Comparison of ENCODE assay signal across 23 mouse cellular contexts in the genomic region with DNA sequence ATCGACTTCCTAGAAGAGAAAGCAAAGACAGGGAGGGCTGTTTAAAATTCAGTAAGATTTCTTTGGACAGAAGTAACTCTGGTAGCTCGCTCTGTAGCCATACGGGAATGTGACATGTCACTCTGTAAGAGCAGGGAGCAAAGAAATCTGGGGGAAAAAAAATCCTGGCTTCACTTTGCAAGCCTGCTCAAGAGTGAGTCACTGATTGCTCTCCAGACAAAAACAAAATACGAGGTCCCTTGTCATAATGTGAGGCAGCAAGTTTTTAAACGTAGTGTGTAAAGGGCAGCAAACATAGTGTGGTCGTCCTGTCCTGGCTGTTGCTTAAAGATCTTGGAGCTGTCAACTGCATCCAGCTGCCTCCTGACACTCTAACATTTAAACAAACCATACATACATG.
A peak's percentile ranks its signal among the peaks of the same experiment; 100 is the strongest.
DNase-seq lines count a peak whose midpoint lies in the region; ATAC-seq and TF ChIP-seq lines count a peak whose summit lies in the region.
"Had no signal": no experiment of that assay in that cellular context is flagged by ENCODE, and none has a peak within 500 bp of the region (broad histone marks: within the 10 kb centered on the region; RNA-seq: fewer than 3 reads in every experiment).

No protein-coding gene starts in this region.

- no peaks in the 10 kb centered on the region for H3K4me1 ChIP-seq in kidney, postnatal 0 days (replicated peaks; ENCODE audit: insufficient read depth, low read length)
- peaks cover 4% of the 10 kb centered on the region for H3K4me1 ChIP-seq in forebrain, embryonic 13.5 days
- H3K4me1 ChIP-seq in liver, embryonic 12.5 days: no peaks in the 10 kb centered on the region
- H3K4me1 ChIP-seq: heart, embryonic 10.5 days had no signal

- no peak for ATAC-seq in kidney, postnatal 0 days (replicated peaks; ENCODE audit: low FRiP score, low read depth)
- ATAC-seq in forebrain, embryonic 13.5 days: no peak
- ATAC-seq in liver, embryonic 12.5 days: no peak
- ATAC-seq: forebrain, embryonic 14.5 days; forebrain, postnatal 0 days; intestine, postnatal 0 days; Patski had no signal

- no peak overlapping the region for H3K27ac ChIP-seq in kidney, postnatal 0 days
- no peak overlapping the region for H3K27ac ChIP-seq in forebrain, embryonic 13.5 days
- no peak overlapping the region for H3K27ac ChIP-seq in liver, embryonic 12.5 days
- H3K27ac ChIP-seq: forebrain, embryonic 10.5 days; heart, embryonic 10.5 days; hindbrain, embryonic 12.5 days; hindbrain, embryonic 15.5 days had no signal

- H3K27me3 ChIP-seq in kidney, postnatal 0 days (ENCODE audit: insufficient read depth, low read length): no peaks in the 10 kb centered on the region
- no peaks in the 10 kb centered on the region for H3K27me3 ChIP-seq in forebrain, embryonic 13.5 days
- no peaks in the 10 kb centered on the region for H3K27me3 ChIP-seq in liver, embryonic 12.5 days (replicated peaks)
- H3K27me3 ChIP-seq: hindbrain, embryonic 12.5 days; hindbrain, embryonic 15.5 days; Patski had no signal

- intact Hi-C loops in heart, postnatal 25 days (cut with DNase I): no loop called here

- no peak overlapping the region for H3K4me3 ChIP-seq in kidney, postnatal 0 days (replicated peaks; ENCODE audit: low read depth, low read length)
- H3K4me3 ChIP-seq in forebrain, embryonic 13.5 days: no peak overlapping the region
- no peak overlapping the region for H3K4me3 ChIP-seq in liver, embryonic 12.5 days
- H3K4me3 ChIP-seq: forebrain, embryonic 10.5 days; heart, embryonic 10.5 days; hindbrain, embryonic 12.5 days; hindbrain, embryonic 15.5 days had no signal

- peak; percentile 68 for DNase-seq in heart, adult 11 months
- no peak for DNase-seq in heart, postnatal 25 days (ENCODE audit: low spot score)
- DNase-seq in kidney, postnatal 0 days (ENCODE audit: low spot score): peak; percentile 8
- DNase-seq in kidney, postnatal 36 days: no peak
- peak; percentile 70 for DNase-seq in 3T3-L1 (ENCODE audit: low read depth, low spot score)
- DNase-seq in NIH3T3 (ENCODE audit: low read depth): peak; percentile 43
- DNase-seq: adrenal gland, adult 8-10 months; cerebellum, adult 18-20 months; cerebellum, adult 9-10 months; cerebellum, postnatal 14 days; forebrain, postnatal 0 days; gastrocnemius, postnatal 10 days; heart, adult 18-20 months; heart, postnatal 14 days had no signal

- H3K4me2 ChIP-seq in kidney, postnatal 0 days (ENCODE audit: low read length): no peak overlapping the region
- H3K4me2 ChIP-seq in forebrain, embryonic 13.5 days: no peak overlapping the region
- no peak overlapping the region for H3K4me2 ChIP-seq in liver, embryonic 12.5 days
- H3K4me2 ChIP-seq: hindbrain, embryonic 12.5 days; hindbrain, embryonic 15.5 days had no signal

- H3K9ac ChIP-seq in kidney, postnatal 0 days (ENCODE audit: low read depth, low read length): no peak overlapping the region
- no peak overlapping the region for H3K9ac ChIP-seq in forebrain, embryonic 13.5 days
- no peak overlapping the region for H3K9ac ChIP-seq in liver, embryonic 12.5 days
- H3K9ac ChIP-seq: forebrain, postnatal 0 days; hindbrain, embryonic 12.5 days; hindbrain, embryonic 15.5 days had no signal

- no peak for TF ChIP-seq CTCF in kidney, postnatal 0 days (IDR thresholded peaks at IDR 0.05; ENCODE audit: low read depth)

- no peaks in the 10 kb centered on the region for H3K9me3 ChIP-seq in kidney, postnatal 0 days (replicated peaks; ENCODE audit: low read length)
- no peaks in the 10 kb centered on the region for H3K9me3 ChIP-seq in forebrain, embryonic 13.5 days (replicated peaks)
- H3K9me3 ChIP-seq in liver, embryonic 12.5 days (replicated peaks): no peaks in the 10 kb centered on the region
- H3K9me3 ChIP-seq: forebrain, embryonic 10.5 days; heart, embryonic 10.5 days; hindbrain, embryonic 12.5 days; hindbrain, embryonic 15.5 days had no signal

- H3K36me3 ChIP-seq in kidney, postnatal 0 days (ENCODE audit: insufficient read depth, low read length): no peaks in the 10 kb centered on the region
- H3K36me3 ChIP-seq in forebrain, embryonic 13.5 days (ENCODE audit: poor library complexity, severe bottlenecking): peaks cover 11% of the 10 kb centered on the region; the same call in 1 of the 2 replicates
- H3K36me3 ChIP-seq in liver, embryonic 12.5 days: no peaks in the 10 kb centered on the region
- H3K36me3 ChIP-seq: heart, embryonic 10.5 days; hindbrain, embryonic 12.5 days; hindbrain, embryonic 15.5 days had no signal

- 69% methylated on average over 6 of the region's 6 CpGs for WGBS in kidney, postnatal 0 days
- 85% methylated on average over 6 of the region's 6 CpGs for WGBS in forebrain, embryonic 13.5 days
- WGBS in liver, embryonic 12.5 days (ENCODE audit: insufficient replicate concordance): 57% methylated on average over 6 of the region's 6 CpGs

Comparison
In these comparisons a context has a peak if more than half of its experiments do, and no peak if none do; other contexts are left out.
1. DNase-seq: peak in heart, adult 11 months (single experiment), kidney, postnatal 0 days (single experiment), 3T3-L1 (single experiment) and NIH3T3 (single experiment); none in heart, postnatal 25 days (single experiment) and kidney, postnatal 36 days (0 of 2).